Mouse (Mus musculus) stomach, postnatal 0 days (tissue): ENCODE results near the gene Rpl26.

Experiments
- CTCF ChIP-seq: IDR thresholded peaks from 2 replicates; pipeline ENCODE4 v1.5.1; 2016; ENCODE audit warnings: antibody characterized with exemption, low read depth, mild to moderate bottlenecking, moderate library complexity
- EP300 ChIP-seq: optimal IDR thresholded peaks from 2 replicates; pipeline ENCODE3; 2016; ENCODE audit warnings: antibody characterized with exemption

DNA sequence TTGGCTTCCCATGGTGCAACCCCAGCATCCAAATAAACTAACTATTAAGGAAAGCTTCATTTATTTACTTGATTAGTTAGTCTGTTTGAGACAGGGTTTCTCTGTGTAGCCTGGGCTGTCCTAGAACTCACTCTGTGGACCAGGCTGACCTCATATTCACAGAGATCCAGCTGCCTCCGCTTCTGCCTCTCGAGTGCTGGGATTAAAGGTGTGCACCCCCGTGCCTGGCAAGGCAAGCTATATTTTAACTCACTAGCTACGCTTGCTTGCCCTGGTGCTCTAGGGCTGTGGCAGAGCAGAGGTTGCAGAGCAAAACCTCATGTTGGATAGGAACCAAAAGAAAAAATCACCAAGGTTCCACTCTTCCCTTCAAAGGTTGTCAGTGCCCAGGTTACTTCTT lies 39.1 kb downstream of the Rpl26 start:
- no peak for TF ChIP-seq CTCF
- no peak for TF ChIP-seq EP300
